Mouse (Mus musculus): ENCODE measurements at regions not wholly inside any gene's neighbourhood (a gene's known extent, or its start where the extent isn't known, plus 50 kb on each side); places are given as distances from the start of the nearest gene placed in this dataset.

GRCm38 (mm10) chr17:67499783-67500641 is 132.5 kb downstream of the Lrrc30 start:
- Histone ChIP-seq H3K27ac (ENCODE audit: control insufficient read depth, insufficient read depth, low read depth, low read length, poor library complexity) (no peak overlapping the region), H3K4me3 (replicated peaks; ENCODE audit: control insufficient read depth, low read depth, low read length) (no peak overlapping the region), H3K4me1 (ENCODE audit: control insufficient read depth, insufficient read depth, low read length) (no peaks in the 10 kb centered on the region; the same call in 1 of the 2 replicates)
- 84% methylated on average over 28 of the region's 28 CpGs for WGBS
- TF ChIP-seq CTCF (IDR thresholded peaks at IDR 0.05; ENCODE audit: control insufficient read depth, insufficient read depth, low read length), result no peak
- no peak for TF ChIP-seq POLR2A (IDR thresholded peaks at IDR 0.05; ENCODE audit: borderline replicate concordance, control insufficient read depth, low read depth, low read length)

- no peak overlapping the region for H3K4me3 ChIP-seq (replicated peaks; ENCODE audit: control insufficient read depth, low read depth, low read length)
- 81% methylated on average over 8 of the region's 8 CpGs for WGBS
- TF ChIP-seq CTCF (IDR thresholded peaks at IDR 0.05; ENCODE audit: control insufficient read depth, insufficient read depth, low read length), result no peak
- no peak for TF ChIP-seq POLR2A (IDR thresholded peaks at IDR 0.05; ENCODE audit: borderline replicate concordance, control insufficient read depth, low read depth, low read length)
Measured at GRCm38 (mm10) chr17:67497380-67497779, 135.1 kb downstream of the Lrrc30 start.

GRCm38 (mm10) chr17:67480463-67480862 is 126.2 kb upstream of the Ptprm start:
- TF ChIP-seq POLR2A (IDR thresholded peaks at IDR 0.05; ENCODE audit: borderline replicate concordance, control insufficient read depth, low read depth, low read length), result no peak
- Histone ChIP-seq H3K4me1 (ENCODE audit: control insufficient read depth, insufficient read depth, low read length) (no peaks in the 10 kb centered on the region), H3K27ac (ENCODE audit: control insufficient read depth, insufficient read depth, low read depth, low read length, poor library complexity) (no peak overlapping the region), H3K4me3 (replicated peaks; ENCODE audit: control insufficient read depth, low read depth, low read length) (no peak overlapping the region)
- 80% methylated on average over 5 of the region's 5 CpGs for WGBS

More at GRCm38 (mm10) chr17:67497380-67497779, 135.1 kb downstream of the Lrrc30 start:
- no peak overlapping the region for H3K27ac ChIP-seq (ENCODE audit: control insufficient read depth, insufficient read depth, low read depth, low read length, poor library complexity)
- H3K4me1 ChIP-seq (ENCODE audit: control insufficient read depth, insufficient read depth, low read length), result no peaks in the 10 kb centered on the region; the same call in 1 of the 2 replicates

GRCm38 (mm10) chr17:67473137-67473536 is 118.9 kb upstream of the Ptprm start:
- Histone ChIP-seq H3K4me1 (ENCODE audit: control insufficient read depth, insufficient read depth, low read length) (no peaks in the 10 kb centered on the region), H3K27ac (ENCODE audit: control insufficient read depth, insufficient read depth, low read depth, low read length, poor library complexity) (no peak overlapping the region), H3K4me3 (replicated peaks; ENCODE audit: control insufficient read depth, low read depth, low read length) (no peak overlapping the region)
- 0 out of 2 replicates have a peak, but pooled peaks have one; percentile 16 for TF ChIP-seq CTCF (IDR thresholded peaks at IDR 0.05; ENCODE audit: control insufficient read depth, insufficient read depth, low read length)
- TF ChIP-seq POLR2A (IDR thresholded peaks at IDR 0.05; ENCODE audit: borderline replicate concordance, control insufficient read depth, low read depth, low read length), result no peak
- 48% methylated on average over 2 of the region's 2 CpGs for WGBS

- WGBS, result 73% methylated on average over 4 of the region's 4 CpGs
- Histone ChIP-seq H3K4me3 (replicated peaks; ENCODE audit: control insufficient read depth, low read depth, low read length) (no peak overlapping the region), H3K4me1 (ENCODE audit: control insufficient read depth, insufficient read depth, low read length) (no peaks in the 10 kb centered on the region), H3K27ac (ENCODE audit: control insufficient read depth, insufficient read depth, low read depth, low read length, poor library complexity) (no peak overlapping the region)
- no peak for TF ChIP-seq CTCF (IDR thresholded peaks at IDR 0.05; ENCODE audit: control insufficient read depth, insufficient read depth, low read length)
- TF ChIP-seq POLR2A (IDR thresholded peaks at IDR 0.05; ENCODE audit: borderline replicate concordance, control insufficient read depth, low read depth, low read length), result no peak
Measured at GRCm38 (mm10) chr17:67458851-67459421, 104.7 kb upstream of the Ptprm start.

GRCm38 (mm10) chr17:67451966-67452365 is 97.7 kb upstream of the Ptprm start:
- no peak overlapping the region for H3K4me3 ChIP-seq (replicated peaks; ENCODE audit: control insufficient read depth, low read depth, low read length)
- H3K27ac ChIP-seq (ENCODE audit: control insufficient read depth, insufficient read depth, low read depth, low read length, poor library complexity), result no peak overlapping the region
- 85% methylated on average over 13 of the region's 13 CpGs for WGBS
- TF ChIP-seq POLR2A (IDR thresholded peaks at IDR 0.05; ENCODE audit: borderline replicate concordance, control insufficient read depth, low read depth, low read length) (no peak), CTCF (IDR thresholded peaks at IDR 0.05; ENCODE audit: control insufficient read depth, insufficient read depth, low read length) (no peak)
- H3K4me1 ChIP-seq (ENCODE audit: control insufficient read depth, insufficient read depth, low read length), result no peaks in the 10 kb centered on the region

- Histone ChIP-seq H3K4me3 (replicated peaks; ENCODE audit: control insufficient read depth, low read depth, low read length) (no peak overlapping the region), H3K27ac (ENCODE audit: control insufficient read depth, insufficient read depth, low read depth, low read length, poor library complexity) (no peak overlapping the region), H3K4me1 (ENCODE audit: control insufficient read depth, insufficient read depth, low read length) (no peaks in the 10 kb centered on the region)
- TF ChIP-seq CTCF (IDR thresholded peaks at IDR 0.05; ENCODE audit: control insufficient read depth, insufficient read depth, low read length), result no peak
- TF ChIP-seq POLR2A (IDR thresholded peaks at IDR 0.05; ENCODE audit: borderline replicate concordance, control insufficient read depth, low read depth, low read length), result no peak
- 12% methylated on average over 2 of the region's 2 CpGs for WGBS
Measured at GRCm38 (mm10) chr17:67451081-67451480, 96.8 kb upstream of the Ptprm start.

- WGBS, result 88% methylated on average over 5 of the region's 5 CpGs
- Histone ChIP-seq H3K4me1 (ENCODE audit: control insufficient read depth, insufficient read depth, low read length) (no peaks in the 10 kb centered on the region), H3K4me3 (replicated peaks; ENCODE audit: control insufficient read depth, low read depth, low read length) (no peak overlapping the region), H3K27ac (ENCODE audit: control insufficient read depth, insufficient read depth, low read depth, low read length, poor library complexity) (no peak overlapping the region)
- no peak for TF ChIP-seq CTCF (IDR thresholded peaks at IDR 0.05; ENCODE audit: control insufficient read depth, insufficient read depth, low read length)
- no peak for TF ChIP-seq POLR2A (IDR thresholded peaks at IDR 0.05; ENCODE audit: borderline replicate concordance, control insufficient read depth, low read depth, low read length)
Measured at GRCm38 (mm10) chr17:67450021-67450420, 95.8 kb upstream of the Ptprm start.

Data from bone marrow, adult 2 months (tissue).